ENCODE assay signal across 28 mouse cellular contexts in the genomic region with DNA sequence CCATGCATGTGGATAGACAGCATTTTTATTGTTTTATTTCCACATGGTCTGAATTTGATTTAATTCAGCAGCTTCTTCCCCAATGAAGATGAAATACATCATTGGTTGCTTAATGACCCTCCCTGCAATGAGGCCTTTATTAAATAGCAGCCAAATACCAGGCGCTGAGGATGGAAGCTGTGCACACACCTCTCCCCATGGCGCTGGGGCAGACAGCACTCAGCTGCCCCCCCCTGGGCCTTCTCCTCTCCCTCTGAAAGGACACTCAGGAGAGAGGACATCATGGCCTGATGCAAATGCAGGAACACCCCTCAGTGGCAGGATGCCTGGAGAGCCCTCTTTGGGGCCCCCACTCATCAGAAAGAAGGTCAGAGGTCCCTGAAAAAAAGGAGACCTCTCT. TPM values are rescaled to one million over a fixed set of nuclear protein-coding genes. Genes with fewer than 3 reads are reported as not detected.
A peak's percentile ranks its signal among the peaks of the same experiment; 100 is the strongest.
DNase-seq lines count a peak whose midpoint lies in the region; ATAC-seq lines count a peak whose summit lies in the region.
"Had no signal": no experiment of that assay in that cellular context is flagged by ENCODE, and none has a peak within 500 bp of the region (broad histone marks: within the 10 kb centered on the region; RNA-seq: fewer than 3 reads in every experiment).

No protein-coding gene starts in this region.

- 47% methylated on average over 2 of the region's 2 CpGs for WGBS in hindbrain, embryonic 13.5 days
- 76% methylated on average over 2 of the region's 2 CpGs for WGBS in hindbrain, embryonic 10.5 days
- 51% methylated on average over 2 of the region's 2 CpGs for WGBS in neural tube, embryonic 12.5 days
- 43% methylated on average over 2 of the region's 2 CpGs for WGBS in neural tube, embryonic 14.5 days

- no peak overlapping the region for H3K4me2 ChIP-seq in hindbrain, embryonic 13.5 days
- H3K4me2 ChIP-seq in neural tube, embryonic 12.5 days (replicated peaks): no peak overlapping the region
- no peak overlapping the region for H3K4me2 ChIP-seq in neural tube, embryonic 14.5 days (ENCODE audit: low read depth, low read length)
- H3K4me2 ChIP-seq: embryonic facial prominence, embryonic 13.5 days; forebrain, embryonic 12.5 days; forebrain, embryonic 15.5 days; heart, embryonic 13.5 days; intestine, embryonic 15.5 days had no signal

- no peaks in the 10 kb centered on the region for H3K36me3 ChIP-seq in hindbrain, embryonic 13.5 days
- H3K36me3 ChIP-seq in hindbrain, embryonic 10.5 days: no peaks in the 10 kb centered on the region
- no peaks in the 10 kb centered on the region for H3K36me3 ChIP-seq in neural tube, embryonic 12.5 days
- no peaks in the 10 kb centered on the region for H3K36me3 ChIP-seq in neural tube, embryonic 14.5 days (ENCODE audit: control insufficient read depth, insufficient read depth, low read length)
- H3K36me3 ChIP-seq: embryonic facial prominence, embryonic 10.5 days; embryonic facial prominence, embryonic 13.5 days; forebrain, embryonic 12.5 days; forebrain, embryonic 15.5 days; heart, embryonic 10.5 days; heart, embryonic 13.5 days; intestine, embryonic 15.5 days had no signal

- no peak overlapping the region for H3K4me3 ChIP-seq in hindbrain, embryonic 13.5 days
- H3K4me3 ChIP-seq in hindbrain, embryonic 10.5 days: no peak overlapping the region
- no peak overlapping the region for H3K4me3 ChIP-seq in neural tube, embryonic 12.5 days
- H3K4me3 ChIP-seq in neural tube, embryonic 14.5 days (ENCODE audit: low read depth, low read length): no peak overlapping the region
- H3K4me3 ChIP-seq: embryonic facial prominence, embryonic 10.5 days; embryonic facial prominence, embryonic 13.5 days; erythroblast, embryonic 14.5 days; forebrain, embryonic 12.5 days; forebrain, embryonic 15.5 days; heart, adult 2 months; heart, embryonic 10.5 days; heart, embryonic 13.5 days; intestine, embryonic 15.5 days had no signal

- H3K4me1 ChIP-seq in hindbrain, embryonic 13.5 days (replicated peaks): peaks cover 22% of the 10 kb centered on the region
- H3K4me1 ChIP-seq in hindbrain, embryonic 10.5 days (replicated peaks): peaks cover 11% of the 10 kb centered on the region
- H3K4me1 ChIP-seq in neural tube, embryonic 12.5 days: peaks cover 5% of the 10 kb centered on the region; the same call in 1 of the 2 replicates
- peaks cover 5% of the 10 kb centered on the region for H3K4me1 ChIP-seq in neural tube, embryonic 14.5 days (ENCODE audit: control insufficient read depth, insufficient read depth, low read length)
- H3K4me1 ChIP-seq: forebrain, embryonic 12.5 days; forebrain, embryonic 15.5 days; intestine, embryonic 15.5 days had no signal

- DNase-seq in hindbrain, embryonic 10.5 days (ENCODE audit: low spot score): no peak
- no peak for DNase-seq in neural tube, embryonic 10.5 days (ENCODE audit: extremely low spot score, low spot score)
- no peak for DNase-seq in heart, postnatal 14 days
- DNase-seq: adrenal gland, adult 8-10 months; adrenal gland, postnatal 25 days; cerebellum, adult 11-12 months; cerebellum, adult 8-10 months; cerebellum, postnatal 10 days; cerebellum, postnatal 36 days; embryo, embryonic 11 days; gastrocnemius, postnatal 10 days; gastrocnemius, postnatal 36 days; heart, adult 2 months had no signal

- H3K27ac ChIP-seq in hindbrain, embryonic 13.5 days: peak overlapping the region; percentile 12; the same call in 1 of the 2 replicates
- H3K27ac ChIP-seq in hindbrain, embryonic 10.5 days: no peak overlapping the region
- H3K27ac ChIP-seq in neural tube, embryonic 12.5 days: no peak overlapping the region
- H3K27ac ChIP-seq in neural tube, embryonic 14.5 days (ENCODE audit: low read depth, low read length): no peak overlapping the region; the same call in 1 of the 2 replicates
- H3K27ac ChIP-seq: embryonic facial prominence, embryonic 10.5 days; embryonic facial prominence, embryonic 13.5 days; forebrain, embryonic 12.5 days; forebrain, embryonic 15.5 days; heart, adult 2 months; heart, embryonic 10.5 days; heart, embryonic 13.5 days; intestine, embryonic 15.5 days had no signal

- H3K9ac ChIP-seq in hindbrain, embryonic 13.5 days: no peak overlapping the region
- H3K9ac ChIP-seq in neural tube, embryonic 12.5 days: no peak overlapping the region
- no peak overlapping the region for H3K9ac ChIP-seq in neural tube, embryonic 14.5 days (replicated peaks; ENCODE audit: low read depth, low read length)
- H3K9ac ChIP-seq: embryonic facial prominence, embryonic 13.5 days; forebrain, embryonic 12.5 days; forebrain, embryonic 15.5 days; heart, embryonic 13.5 days; intestine, embryonic 15.5 days had no signal

- intact Hi-C loops in heart, postnatal 14 days (cut with DNase I): no loop called here

- ATAC-seq in hindbrain, embryonic 13.5 days (ENCODE audit: low FRiP score): peak; percentile 58; the same call in 1 of the 2 replicates
- peak; percentile 49 for ATAC-seq in neural tube, embryonic 12.5 days (ENCODE audit: low FRiP score, low read depth)
- peak; percentile 19; the same call in 1 of the 2 replicates for ATAC-seq in neural tube, embryonic 14.5 days (ENCODE audit: low read depth)
- ATAC-seq: activated CD4-positive, CD25-positive, alpha-beta regulatory T cell, adult 4 months; CD4-positive, CD25-positive, alpha-beta regulatory T cell, adult 4 months; forebrain, embryonic 15.5 days; intestine, embryonic 15.5 days had no signal

- no peaks in the 10 kb centered on the region for H3K9me3 ChIP-seq in hindbrain, embryonic 13.5 days
- no peaks in the 10 kb centered on the region for H3K9me3 ChIP-seq in hindbrain, embryonic 10.5 days
- no peaks in the 10 kb centered on the region for H3K9me3 ChIP-seq in neural tube, embryonic 12.5 days
- H3K9me3 ChIP-seq in neural tube, embryonic 14.5 days (ENCODE audit: control insufficient read depth, low read length): no peaks in the 10 kb centered on the region
- H3K9me3 ChIP-seq: embryonic facial prominence, embryonic 10.5 days; embryonic facial prominence, embryonic 13.5 days; forebrain, embryonic 12.5 days; forebrain, embryonic 15.5 days; heart, embryonic 10.5 days; heart, embryonic 13.5 days; intestine, embryonic 15.5 days had no signal

- no peaks in the 10 kb centered on the region for H3K27me3 ChIP-seq in hindbrain, embryonic 13.5 days
- no peaks in the 10 kb centered on the region for H3K27me3 ChIP-seq in hindbrain, embryonic 10.5 days (ENCODE audit: insufficient read depth, poor library complexity, severe bottlenecking)
- H3K27me3 ChIP-seq in neural tube, embryonic 12.5 days (replicated peaks): no peaks in the 10 kb centered on the region
- H3K27me3 ChIP-seq in neural tube, embryonic 14.5 days (ENCODE audit: control insufficient read depth, insufficient read depth, low read length): no peaks in the 10 kb centered on the region
- H3K27me3 ChIP-seq: embryonic facial prominence, embryonic 13.5 days; forebrain, embryonic 12.5 days; forebrain, embryonic 15.5 days; heart, embryonic 13.5 days had no signal

RNA-seq across cellular contexts. Expression of gene Ttll11, which starts 16.4 kb away (rescaled TPM):
- 4.1 and 4.3 TPM in 2 replicates for polyA plus RNA-seq in hindbrain, embryonic 13.5 days (2015; fragmentation: Nextera tagmentation; extraction: Ambion mirVana)
- polyA plus RNA-seq in hindbrain, embryonic 10.5 days (2016; fragmentation: Nextera tagmentation; extraction: Ambion mirVana): 0.86 and 1.6 TPM in 2 replicates
- 5.4 and 6.0 TPM in 2 replicates for polyA plus RNA-seq in neural tube, embryonic 12.5 days (2016; fragmentation: Nextera tagmentation; extraction: Ambion mirVana)
- polyA plus RNA-seq in neural tube, embryonic 14.5 days (2014; fragmentation: Nextera tagmentation; extraction: Ambion mirVana): 5.8 and 6.1 TPM in 2 replicates
- total RNA-seq in heart, postnatal 14 days (2021): 1 to 10 TPM; 1.3 to 1.9 TPM
- total RNA-seq: granulocyte monocyte progenitor cell, adult 5-6 weeks; hematopoietic stem cell, adult 5-6 weeks had no signal
- polyA plus RNA-seq: activated CD4-positive, CD25-positive, alpha-beta regulatory T cell, adult 4 months; CD4-positive, CD25-positive, alpha-beta regulatory T cell, adult 4 months had no signal
